Mouse (Mus musculus) G1E (cell line): ENCODE measurements around the gene Cntn4. TPM values are rescaled to one million over a fixed set of nuclear protein-coding genes. Genes with fewer than 3 reads are reported as not detected.

Experiments used
- ATAC-seq: 2 replicates; pipeline ENCODE4 v1.8.0; 2016; ENCODE audit warnings: mild to moderate bottlenecking; ENCODE audit not compliant: insufficient number of reproducible peaks, poor library complexity, low FRiP score, severe bottlenecking; ENCODE audit errors: extremely low read depth
- DNase-seq: peaks from one replicate; pipeline ENCODE4 v3.0.0; 2012; ENCODE audit warnings: low spot score
- H3K27me3 ChIP-seq: 2 replicates; pipeline ENCODE4 v1.6.1; 2012; ENCODE audit warnings: mild to moderate bottlenecking, low read length, inconsistent platforms; ENCODE audit not compliant: insufficient read depth
- H3K36me3 ChIP-seq: replicated peaks from 2 replicates; pipeline ENCODE3; 2012; ENCODE audit warnings: mild to moderate bottlenecking, inconsistent platforms
- H3K4me1 ChIP-seq: 2 replicates; pipeline ENCODE4 v1.6.1; 2012; ENCODE audit warnings: low read depth, low read length, inconsistent platforms, mixed read lengths; ENCODE audit not compliant: insufficient read depth
- H3K4me3 ChIP-seq: 2 replicates; pipeline ENCODE4 v1.5.1; 2012; ENCODE audit warnings: low read depth, mild to moderate bottlenecking, inconsistent platforms, low read length, moderate library complexity, mixed read lengths
- H3K9me3 ChIP-seq: replicated peaks from 2 replicates; pipeline ENCODE4 v1.6.1; 2012; ENCODE audit warnings: inconsistent platforms
- CTCF ChIP-seq: IDR thresholded peaks from 2 replicates; pipeline ENCODE4 v1.5.1; 2012; ENCODE audit warnings: low read depth, low read length, inconsistent platforms, mixed read lengths
- GATA1 ChIP-seq: IDR thresholded peaks from 2 replicates; pipeline ENCODE4 v1.6.1; 2012; ENCODE audit warnings: borderline replicate concordance, low read length, inconsistent platforms, mixed read lengths
- GATA2 ChIP-seq: IDR thresholded peaks from 2 replicates; pipeline ENCODE4 v1.6.1; 2012; ENCODE audit warnings: low read depth, low read length, inconsistent platforms, borderline replicate concordance
- POLR2AphosphoS5 ChIP-seq: IDR thresholded peaks from 2 replicates; pipeline ENCODE4 v1.6.1; 2012; ENCODE audit warnings: low read depth, low read length, inconsistent platforms; ENCODE audit not compliant: insufficient replicate concordance
- TAL1 ChIP-seq: conservative IDR thresholded peaks from 2 replicates; pipeline ENCODE4 v1.6.1; 2012; ENCODE audit warnings: low read depth, low read length, inconsistent platforms, mixed read lengths
- polyA plus RNA-seq: library from polyadenylated mRNA; stranded (reverse); fragments of >175 nt; gene quantifications from 2 replicates; pipeline ENCODE4 v1.2.3, GENCODE M21; 2012
- total RNA-seq, 2 experiments: library from RNA; stranded (forward) in 1 of 2; stranded (reverse) in 1 of 2; fragments of 200-1000 nt in 1 of 2; fragments of >200 nt in 1 of 2; fragmentation: Nextera tagmentation in 1 of 2; gene quantifications; 2 replicates each; pipeline ENCODE4 v1.2.3; 2014 to 2017

Cntn4 gene
- total and polyA plus RNA-seq, 3 experiments: 0.38 TPM; not detected in 2

GRCm38 (mm10) chr6:106465766-106466165, 788.3 kb downstream of the Cntn4 start:
- no peaks in the 10 kb centered on the region for H3K27me3 ChIP-seq
- ATAC-seq: no peak

GRCm38 (mm10) chr6:106466267-106467029, 789.0 kb downstream of the Cntn4 start:
- no peaks in the 10 kb centered on the region for H3K4me1 ChIP-seq
- H3K36me3 ChIP-seq: no peaks in the 10 kb centered on the region
- no peak for TF ChIP-seq POLR2AphosphoS5
- TF ChIP-seq GATA1: no peak
- no peak for TF ChIP-seq CTCF
- no peak for TF ChIP-seq GATA2
- TF ChIP-seq TAL1: no peak
- ATAC-seq (no peak), DNase-seq (no peak)
- H3K4me3 ChIP-seq: no peak overlapping the region
- 0 out of 2 replicates have a peak, but pooled peaks cover 2% of the 10 kb centered on the region for H3K9me3 ChIP-seq
- no peaks in the 10 kb centered on the region for H3K27me3 ChIP-seq

More at GRCm38 (mm10) chr6:106465766-106466165, 788.3 kb downstream of the Cntn4 start:
- Histone ChIP-seq H3K36me3 (no peaks in the 10 kb centered on the region), H3K9me3 (0 out of 2 replicates have a peak, but pooled peaks cover 2% of the 10 kb centered on the region), H3K4me3 (no peak overlapping the region), H3K4me1 (no peaks in the 10 kb centered on the region)
- no peak for DNase-seq
- TF ChIP-seq TAL1: no peak
- no peak for TF ChIP-seq POLR2AphosphoS5
- no peak for TF ChIP-seq GATA1
- no peak for TF ChIP-seq CTCF
- TF ChIP-seq GATA2: no peak

- Histone ChIP-seq H3K9me3 (no peaks in the 10 kb centered on the region), H3K4me3 (no peak overlapping the region), H3K4me1 (no peaks in the 10 kb centered on the region), H3K36me3 (no peaks in the 10 kb centered on the region), H3K27me3 (no peaks in the 10 kb centered on the region)
- TF ChIP-seq POLR2AphosphoS5: no peak
- TF ChIP-seq TAL1: no peak
- TF ChIP-seq GATA1: no peak
- no peak for TF ChIP-seq CTCF
- TF ChIP-seq GATA2: no peak
- no peak for DNase-seq
- no peak for ATAC-seq
These were observed 794.6 kb downstream of the Cntn4 start for GRCm38 (mm10) chr6:106471840-106472608.

GRCm38 (mm10) chr6:106473871-106474270, 796.4 kb downstream of the Cntn4 start:
- H3K27me3 ChIP-seq: no peaks in the 10 kb centered on the region
- no peak for ATAC-seq
- no peak for TF ChIP-seq GATA2
- TF ChIP-seq GATA1: no peak
- TF ChIP-seq CTCF: no peak
- no peak for TF ChIP-seq TAL1
- no peak for TF ChIP-seq POLR2AphosphoS5
- no peaks in the 10 kb centered on the region for H3K9me3 ChIP-seq
- no peaks in the 10 kb centered on the region for H3K36me3 ChIP-seq
- no peak for DNase-seq
- no peaks in the 10 kb centered on the region for H3K4me1 ChIP-seq
- no peak overlapping the region for H3K4me3 ChIP-seq

GRCm38 (mm10) chr6:106481533-106481932, 804.1 kb downstream of the Cntn4 start:
- Histone ChIP-seq H3K27me3 (no peaks in the 10 kb centered on the region), H3K9me3 (no peaks in the 10 kb centered on the region), H3K36me3 (no peaks in the 10 kb centered on the region), H3K4me1 (no peaks in the 10 kb centered on the region), H3K4me3 (no peak overlapping the region)
- no peak for TF ChIP-seq CTCF
- TF ChIP-seq POLR2AphosphoS5: no peak
- no peak for TF ChIP-seq GATA2
- no peak for TF ChIP-seq GATA1
- no peak for TF ChIP-seq TAL1
- DNase-seq (no peak), ATAC-seq (no peak)

GRCm38 (mm10) chr6:106496303-106496702, 818.8 kb downstream of the Cntn4 start:
- ATAC-seq: no peak
- no peak for TF ChIP-seq GATA1
- no peak for TF ChIP-seq GATA2
- no peak for DNase-seq
- Histone ChIP-seq H3K4me1 (no peaks in the 10 kb centered on the region), H3K9me3 (no peaks in the 10 kb centered on the region), H3K4me3 (no peak overlapping the region), H3K27me3 (no peaks in the 10 kb centered on the region), H3K36me3 (no peaks in the 10 kb centered on the region)
